Mouse (Mus musculus): ENCODE data around the gene Atpaf2. TPM values are rescaled to one million over a fixed set of nuclear protein-coding genes. Genes with fewer than 3 reads are reported as not detected.
"Not testable (repeated sequence)": the region's sequence is repeated elsewhere in the genome, so short reads cannot be mapped to it uniquely, and the experiment has no call there.

Atpaf2 gene
- polyA plus RNA-seq, 1 experiment = 32.5 TPM

DNA sequence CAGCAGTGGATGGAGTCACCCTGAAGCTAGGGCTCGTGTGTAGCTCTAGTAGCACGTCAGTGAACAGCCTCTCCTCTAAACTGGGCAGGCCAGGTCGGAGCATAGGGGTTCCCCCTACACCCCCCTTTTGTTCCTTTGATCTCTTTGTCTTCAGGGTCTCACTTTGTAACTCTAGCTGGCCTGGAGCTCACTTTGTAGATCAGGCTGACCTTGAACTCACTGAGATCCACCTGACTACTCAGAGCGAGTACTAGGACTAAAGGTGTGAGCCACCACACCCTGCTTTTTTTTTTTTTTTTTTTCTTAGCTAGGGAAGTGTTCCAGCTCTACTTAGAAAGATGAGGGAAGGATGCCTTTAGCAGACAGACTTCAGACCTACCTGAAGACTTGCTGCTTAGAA lies 25.8 kb upstream of the Atpaf2 start:
- Histone ChIP-seq H3K36me3 (ENCODE audit: control insufficient read depth, insufficient read depth) (peaks cover 19% of the 10 kb centered on the region), H3K4me2 (ENCODE audit: low read depth) (no peak overlapping the region), H3K79me2 (ENCODE audit: control insufficient read depth, insufficient read depth) (no peaks in the 10 kb centered on the region), H3K4me3 (no peak overlapping the region), H3ac (ENCODE audit: control insufficient read depth, insufficient read length) (no peak overlapping the region), H3K27me3 (ENCODE audit: control insufficient read depth, insufficient read depth, insufficient read length) (no peaks in the 10 kb centered on the region)
- TF ChIP-seq SRF (IDR thresholded peaks at IDR 0.05; ENCODE audit: control insufficient read depth, insufficient read length, low read depth) (no peak), MYOG (IDR thresholded peaks at IDR 0.05; ENCODE audit: control insufficient read depth in 1 of 3, insufficient read depth in 1 of 3, insufficient read length in 2 of 3, low read depth in 2 of 3) (no peak), POLR2A (IDR thresholded peaks at IDR 0.05; ENCODE audit: insufficient read length, low read depth) (no peak), USF1 (IDR thresholded peaks at IDR 0.05; ENCODE audit: low read depth) (no peak), POLR2AphosphoS2 (IDR thresholded peaks at IDR 0.05; ENCODE audit: insufficient read length, low read depth) (no peak)

GRCm38 (mm10) chr11:60442896-60443295 lies 24.6 kb upstream of the Atpaf2 start:
- no peak for TF ChIP-seq POLR2AphosphoS2 (IDR thresholded peaks at IDR 0.05; ENCODE audit: insufficient read length, low read depth)
- no peak for TF ChIP-seq MYOG (IDR thresholded peaks at IDR 0.05; ENCODE audit: control insufficient read depth in 1 of 3, insufficient read depth in 1 of 3, insufficient read length in 2 of 3, low read depth in 2 of 3)
- no peak for TF ChIP-seq TCF3 (IDR thresholded peaks at IDR 0.05; ENCODE audit: insufficient read length, low read depth)
- TF ChIP-seq REST (IDR thresholded peaks at IDR 0.05; ENCODE audit: insufficient read depth, insufficient read length) = no peak
- TF ChIP-seq TCF12 (IDR thresholded peaks at IDR 0.05; ENCODE audit: insufficient read depth, poor library complexity, severe bottlenecking) = no peak
- Histone ChIP-seq H3K4me2 (ENCODE audit: low read depth) (no peak overlapping the region), H3K4me3 (no peak overlapping the region), H3K79me2 (ENCODE audit: control insufficient read depth, insufficient read depth) (no peaks in the 10 kb centered on the region), H3K36me3 (ENCODE audit: control insufficient read depth, insufficient read depth) (peaks cover 27% of the 10 kb centered on the region), H3ac (ENCODE audit: control insufficient read depth, insufficient read length) (no peak overlapping the region), H3K27me3 (ENCODE audit: control insufficient read depth, insufficient read depth, insufficient read length) (no peaks in the 10 kb centered on the region)

- Histone ChIP-seq H3K4me3 (no peak overlapping the region), H3ac (ENCODE audit: control insufficient read depth, insufficient read length) (no peak overlapping the region), H3K4me2 (ENCODE audit: low read depth) (no peak overlapping the region), H3K36me3 (ENCODE audit: control insufficient read depth, insufficient read depth) (peaks cover 30% of the 10 kb centered on the region), H3K27me3 (ENCODE audit: control insufficient read depth, insufficient read depth, insufficient read length) (no peaks in the 10 kb centered on the region), H3K79me2 (ENCODE audit: control insufficient read depth, insufficient read depth) (no peaks in the 10 kb centered on the region)
- TF ChIP-seq TCF3 (IDR thresholded peaks at IDR 0.05; ENCODE audit: insufficient read length, low read depth) (no peak), REST (IDR thresholded peaks at IDR 0.05; ENCODE audit: insufficient read depth, insufficient read length) (no peak), E2F4 (IDR thresholded peaks at IDR 0.05; ENCODE audit: insufficient read depth) (no peak), POLR2A (IDR thresholded peaks at IDR 0.05; ENCODE audit: insufficient read length, low read depth) (no peak)
Measured at GRCm38 (mm10) chr11:60440176-60440575, 21.9 kb upstream of the Atpaf2 start.

DNA sequence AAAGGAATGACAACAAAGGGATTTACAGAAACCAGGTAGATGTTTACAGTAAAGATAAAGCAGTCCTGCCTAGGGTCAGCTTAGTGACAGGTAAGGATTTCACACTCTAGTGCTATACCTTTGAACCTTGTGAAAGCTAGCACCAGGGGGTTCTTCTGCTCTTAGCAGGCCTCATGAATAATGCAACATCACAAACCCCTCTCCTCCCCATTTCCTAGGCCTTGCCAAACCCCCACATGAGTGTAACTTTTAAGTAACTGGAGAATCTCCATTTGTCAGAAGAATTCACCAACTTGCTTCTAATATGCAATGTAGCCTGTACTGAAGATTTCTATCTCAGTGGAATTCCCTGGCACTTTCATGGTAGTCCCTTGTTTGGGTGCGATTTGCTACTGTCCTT lies 21.4 kb upstream of the Atpaf2 start:
- not testable (repeated sequence) for H3K27me3 ChIP-seq (ENCODE audit: control insufficient read depth, insufficient read depth, insufficient read length); H3K4me3 ChIP-seq; H3K79me2 ChIP-seq (ENCODE audit: control insufficient read depth, insufficient read depth); H3K4me2 ChIP-seq (ENCODE audit: low read depth); H3ac ChIP-seq (ENCODE audit: control insufficient read depth, insufficient read length)
- peaks cover 30% of the 10 kb centered on the region for H3K36me3 ChIP-seq (ENCODE audit: control insufficient read depth, insufficient read depth)

DNA sequence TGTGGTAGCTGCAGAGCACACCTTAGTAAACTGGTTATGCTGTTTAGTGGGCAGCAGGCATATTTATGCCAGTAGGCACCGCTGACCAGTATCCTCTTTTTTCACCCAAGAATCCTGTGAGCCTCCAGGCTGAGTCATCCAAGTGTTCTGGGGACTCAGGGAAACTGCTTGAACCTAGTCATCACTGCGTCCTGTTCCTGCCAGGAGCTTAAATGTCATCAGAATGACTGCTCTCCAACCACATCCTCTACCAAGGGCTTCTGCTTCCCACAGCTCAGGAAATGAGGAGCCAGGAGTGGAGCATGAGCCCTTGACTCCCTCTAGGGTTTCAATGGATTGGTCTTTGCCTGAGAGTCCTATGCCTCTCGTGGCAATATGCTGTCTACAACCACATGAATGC lies 18.4 kb upstream of the Atpaf2 start:
- Histone ChIP-seq H3ac (ENCODE audit: control insufficient read depth, insufficient read length) (no peak overlapping the region), H3K79me2 (ENCODE audit: control insufficient read depth, insufficient read depth) (no peaks in the 10 kb centered on the region), H3K27me3 (ENCODE audit: control insufficient read depth, insufficient read depth, insufficient read length) (no peaks in the 10 kb centered on the region), H3K4me3 (no peak overlapping the region), H3K36me3 (ENCODE audit: control insufficient read depth, insufficient read depth) (peaks cover 15% of the 10 kb centered on the region), H3K4me2 (ENCODE audit: low read depth) (peak overlapping the region; percentile 57)
- TF ChIP-seq USF1 (IDR thresholded peaks at IDR 0.05; ENCODE audit: low read depth) (no peak), REST (IDR thresholded peaks at IDR 0.05; ENCODE audit: insufficient read depth, insufficient read length) (no peak), TCF3 (IDR thresholded peaks at IDR 0.05; ENCODE audit: insufficient read length, low read depth) (no peak), TCF12 (IDR thresholded peaks at IDR 0.05; ENCODE audit: insufficient read depth, poor library complexity, severe bottlenecking) (no peak), SRF (IDR thresholded peaks at IDR 0.05; ENCODE audit: control insufficient read depth, insufficient read length, low read depth) (no peak), MYOG (IDR thresholded peaks at IDR 0.05; ENCODE audit: control insufficient read depth in 1 of 3, insufficient read depth in 1 of 3, insufficient read length in 2 of 3, low read depth in 2 of 3) (no peak), POLR2A (IDR thresholded peaks at IDR 0.05; ENCODE audit: insufficient read length, low read depth) (no peak), E2F4 (IDR thresholded peaks at IDR 0.05; ENCODE audit: insufficient read depth) (no peak), POLR2AphosphoS2 (IDR thresholded peaks at IDR 0.05; ENCODE audit: insufficient read length, low read depth) (no peak), MYOD1 (IDR thresholded peaks at IDR 0.05; ENCODE audit: control insufficient read depth in 1 of 3, insufficient read length in 2 of 3, low read depth in 2 of 3) (no peak), MAX (IDR thresholded peaks at IDR 0.05; ENCODE audit: low read depth) (no peak), CEBPB (IDR thresholded peaks at IDR 0.05; ENCODE audit: insufficient read depth, poor library complexity, severe bottlenecking) (no peak)

DNA sequence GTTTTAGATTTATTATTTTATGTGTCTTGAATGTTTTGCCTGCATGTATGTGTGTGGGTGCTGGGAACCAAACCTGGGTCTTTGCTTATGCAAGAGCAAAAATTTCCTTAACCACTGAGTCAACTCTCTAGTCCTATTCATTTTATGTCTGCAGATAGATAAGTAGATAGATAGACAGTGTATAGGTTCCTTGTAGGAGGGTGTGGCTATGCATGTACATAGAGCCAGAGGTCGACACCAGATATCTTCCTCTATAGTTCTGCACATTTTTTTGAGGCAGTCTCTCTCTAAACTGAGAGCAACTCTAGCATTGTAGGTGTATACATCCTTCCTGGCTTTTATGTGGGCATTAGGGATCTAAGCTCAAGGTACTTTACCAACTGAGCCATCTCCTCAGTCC lies 16.9 kb upstream of the Atpaf2 start:
- no peaks in the 10 kb centered on the region for H3K79me2 ChIP-seq (ENCODE audit: control insufficient read depth, insufficient read depth)
- no peak overlapping the region for H3K4me2 ChIP-seq (ENCODE audit: low read depth)
- peaks cover 11% of the 10 kb centered on the region for H3K36me3 ChIP-seq (ENCODE audit: control insufficient read depth, insufficient read depth)
- H3ac ChIP-seq (ENCODE audit: control insufficient read depth, insufficient read length) = no peak overlapping the region
- H3K27me3 ChIP-seq (ENCODE audit: control insufficient read depth, insufficient read depth, insufficient read length) = no peaks in the 10 kb centered on the region
- H3K4me3 ChIP-seq = no peak overlapping the region
- TF ChIP-seq POLR2AphosphoS2 (IDR thresholded peaks at IDR 0.05; ENCODE audit: insufficient read length, low read depth) (no peak), REST (IDR thresholded peaks at IDR 0.05; ENCODE audit: insufficient read depth, insufficient read length) (no peak), E2F4 (IDR thresholded peaks at IDR 0.05; ENCODE audit: insufficient read depth) (no peak), MYOD1 (IDR thresholded peaks at IDR 0.05; ENCODE audit: control insufficient read depth in 1 of 3, insufficient read length in 2 of 3, low read depth in 2 of 3) (no peak), POLR2A (IDR thresholded peaks at IDR 0.05; ENCODE audit: insufficient read length, low read depth) (no peak), TCF12 (IDR thresholded peaks at IDR 0.05; ENCODE audit: insufficient read depth, poor library complexity, severe bottlenecking) (no peak), USF1 (IDR thresholded peaks at IDR 0.05; ENCODE audit: low read depth) (no peak), TCF3 (IDR thresholded peaks at IDR 0.05; ENCODE audit: insufficient read length, low read depth) (no peak), MAX (IDR thresholded peaks at IDR 0.05; ENCODE audit: low read depth) (no peak), CEBPB (IDR thresholded peaks at IDR 0.05; ENCODE audit: insufficient read depth, poor library complexity, severe bottlenecking) (no peak)

Data from myocyte (in vitro differentiated cells).